Mouse (Mus musculus): Measurements from ENCODE around the gene Itsn2.
"Not testable (repeated sequence)": the region's sequence is repeated elsewhere in the genome, so short reads cannot be mapped to it uniquely, and the experiment has no call there.

DNA sequence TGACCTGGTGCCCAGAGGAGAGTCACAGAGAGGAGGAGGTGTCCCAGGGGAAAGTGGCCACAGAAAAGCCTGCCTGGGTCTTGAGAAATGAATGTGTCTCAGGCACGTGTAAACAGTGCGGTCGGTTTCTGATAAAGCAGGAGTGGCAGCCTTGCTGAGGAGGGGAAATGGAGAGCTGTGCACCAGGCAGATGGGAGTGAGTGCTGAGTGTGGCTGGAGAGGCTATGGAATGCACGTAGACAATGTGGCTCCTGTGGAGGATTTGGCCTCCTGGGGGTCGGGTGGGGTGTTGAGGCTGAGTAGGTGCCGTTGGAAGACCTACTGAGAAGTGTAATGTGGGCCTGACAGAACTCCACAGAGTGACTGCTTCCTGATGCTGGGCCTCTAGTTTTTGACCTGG, 113.2 kb downstream of the Itsn2 start:
- not testable (repeated sequence) for TF ChIP-seq CTCF (IDR thresholded peaks at IDR 0.05; ENCODE audit: low read depth); EP300 (optimal IDR thresholded peaks at IDR 0.05)

Measured in stomach, postnatal 0 days (tissue).